Mouse (Mus musculus) lung, embryonic 16.5 days (tissue): ENCODE measurements at regions not wholly inside any gene's neighbourhood (a gene's known extent, or its start where the extent isn't known, plus 50 kb on each side); places are given as distances from the start of the nearest gene placed in this dataset.

Experiments
- ATAC-seq: fragments of 200-750 bp; cut with Nextera tagmentation; 2 replicates; pipeline ENCODE4 v1.8.0; 2017; ENCODE audit warnings: low read depth, mild to moderate bottlenecking, moderate library complexity
- H3K27ac ChIP-seq: fragments of 300-500 bp; sonication (generic); 2 replicates; pipeline ENCODE4 v1.5.1; 2014; ENCODE audit warnings: mild to moderate bottlenecking, control low read depth, low read length
- H3K27me3 ChIP-seq: fragments of 300-500 bp; sonication (generic); 2 replicates; pipeline ENCODE4 v1.6.1; 2014; ENCODE audit warnings: low read depth, low read length, mixed read lengths; ENCODE audit not compliant: control insufficient read depth, insufficient read depth
- H3K36me3 ChIP-seq: fragments of 300-500 bp; sonication (generic); 2 replicates; pipeline ENCODE4 v1.6.1; 2014; ENCODE audit warnings: low read length; ENCODE audit not compliant: control insufficient read depth, insufficient read depth
- H3K4me1 ChIP-seq: fragments of 300-500 bp; sonication (generic); replicated peaks from 2 replicates; pipeline ENCODE4 v1.6.1; 2014; ENCODE audit warnings: low read length, mixed read lengths; ENCODE audit not compliant: control insufficient read depth, insufficient read depth
- H3K4me2 ChIP-seq: fragments of 300-500 bp; sonication (generic); 2 replicates; pipeline ENCODE4 v1.6.1; 2014; ENCODE audit warnings: low read depth, low read length, control low read depth
- H3K4me3 ChIP-seq: fragments of 300-500 bp; sonication (generic); 2 replicates; pipeline ENCODE4 v1.5.1; 2014; ENCODE audit warnings: mild to moderate bottlenecking, low read length, control low read depth
- H3K9ac ChIP-seq: fragments of 300-500 bp; sonication (generic); 2 replicates; pipeline ENCODE4 v1.6.1; 2014; ENCODE audit warnings: low read length, control low read depth
- H3K9me3 ChIP-seq: fragments of 300-500 bp; sonication (generic); 2 replicates; pipeline ENCODE4 v1.6.1; 2016; ENCODE audit warnings: low read length; ENCODE audit not compliant: control insufficient read depth
- whole genome bisulfite sequencing: fragments of 180-500 bp; shearing (Covaris S2); extraction: QIAGEN DNeasy Blood & Tissue Kit; methylation state at CpG from one replicate; pipeline ENCODE4 v1.1.7; 2014; 5-methylcytosine and 5-hydroxymethylcytosine counted together

DNA sequence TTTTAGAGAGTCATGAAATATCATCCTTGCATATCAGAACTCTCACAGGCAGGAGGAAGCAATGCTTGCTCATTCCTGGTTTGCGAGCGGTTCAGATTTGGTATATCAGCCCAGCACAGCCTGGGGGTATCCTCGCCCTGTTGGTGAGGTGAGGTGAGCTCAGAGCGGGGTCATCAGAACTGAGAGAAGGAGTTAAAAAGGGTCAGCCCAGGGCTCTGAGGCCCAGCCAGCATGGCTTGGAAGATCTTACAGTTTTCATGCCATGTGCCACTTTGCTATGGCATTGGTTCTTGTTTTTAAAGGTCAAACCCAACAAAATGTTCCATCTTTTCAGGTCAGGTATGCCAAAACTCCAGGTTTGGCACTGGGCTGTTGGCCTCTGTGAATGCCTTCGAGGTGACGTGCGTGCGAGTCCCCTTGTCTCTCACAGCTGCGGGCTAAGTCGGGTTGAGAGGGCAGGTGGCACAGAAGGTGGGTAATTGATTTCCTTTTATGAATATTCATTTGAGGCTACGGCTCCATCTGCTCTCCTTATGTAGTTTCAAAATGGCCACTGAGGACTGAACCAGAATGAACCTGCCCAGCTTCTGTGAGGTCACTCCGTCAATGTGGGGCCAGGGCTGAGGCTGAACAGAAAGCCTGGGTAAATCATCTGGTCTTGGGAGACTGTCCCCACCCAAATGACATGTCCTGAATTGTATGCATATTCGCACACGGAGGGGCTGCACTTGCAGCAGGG is 86.3 kb downstream of the Hhipl2 start:
- Histone ChIP-seq H3K4me1 (no peaks in the 10 kb centered on the region), H3K27me3 (no peaks in the 10 kb centered on the region), H3K4me2 (no peak overlapping the region), H3K27ac (no peak overlapping the region), H3K4me3 (no peak overlapping the region), H3K36me3 (no peaks in the 10 kb centered on the region), H3K9me3 (no peaks in the 10 kb centered on the region; the same call in 1 of the 2 replicates), H3K9ac (no peak overlapping the region)
- ATAC-seq, result no peak
- 91% methylated on average over 14 of the region's 14 CpGs for WGBS

DNA sequence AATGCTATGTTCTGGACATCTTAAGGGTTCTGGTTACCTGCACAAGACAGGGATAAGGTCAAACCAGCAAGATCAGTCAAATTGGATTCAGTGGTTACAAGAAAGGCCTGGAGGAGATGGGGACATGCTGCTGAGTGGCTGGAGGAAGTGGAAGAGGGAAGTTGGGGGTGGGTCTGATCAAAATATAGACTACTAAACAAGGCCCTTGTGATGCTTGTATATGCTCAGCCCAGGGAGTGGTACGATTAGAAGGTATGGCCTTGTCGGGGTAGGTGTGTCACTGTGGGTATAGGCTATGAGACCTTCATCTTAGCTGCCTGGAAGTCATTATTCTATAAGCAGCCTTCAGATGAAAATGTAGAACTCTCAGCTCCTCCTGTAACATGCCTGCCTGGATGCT is 89.9 kb downstream of the Hhipl2 start:
- no peaks in the 10 kb centered on the region for H3K36me3 ChIP-seq
- H3K4me1 ChIP-seq, result no peaks in the 10 kb centered on the region
- no peak overlapping the region for H3K4me2 ChIP-seq
- H3K9ac ChIP-seq, result no peak overlapping the region
- no peak for ATAC-seq
- H3K27ac ChIP-seq, result no peak overlapping the region
- 84% methylated on average over 2 of the region's 2 CpGs for WGBS
- H3K27me3 ChIP-seq, result no peaks in the 10 kb centered on the region
- H3K9me3 ChIP-seq, result no peaks in the 10 kb centered on the region; the same call in 1 of the 2 replicates
- H3K4me3 ChIP-seq, result no peak overlapping the region

- Histone ChIP-seq H3K4me1 (no peaks in the 10 kb centered on the region), H3K4me2 (no peak overlapping the region), H3K27ac (no peak overlapping the region), H3K36me3 (no peaks in the 10 kb centered on the region), H3K27me3 (no peaks in the 10 kb centered on the region), H3K9ac (no peak overlapping the region), H3K9me3 (no peaks in the 10 kb centered on the region; the same call in 1 of the 2 replicates), H3K4me3 (no peak overlapping the region)
- no peak for ATAC-seq
- 76% methylated on average over 10 of the region's 10 CpGs for WGBS
Measured at GRCm38 (mm10) chr1:183510759-183511158, 92.7 kb downstream of the Hhipl2 start.

DNA sequence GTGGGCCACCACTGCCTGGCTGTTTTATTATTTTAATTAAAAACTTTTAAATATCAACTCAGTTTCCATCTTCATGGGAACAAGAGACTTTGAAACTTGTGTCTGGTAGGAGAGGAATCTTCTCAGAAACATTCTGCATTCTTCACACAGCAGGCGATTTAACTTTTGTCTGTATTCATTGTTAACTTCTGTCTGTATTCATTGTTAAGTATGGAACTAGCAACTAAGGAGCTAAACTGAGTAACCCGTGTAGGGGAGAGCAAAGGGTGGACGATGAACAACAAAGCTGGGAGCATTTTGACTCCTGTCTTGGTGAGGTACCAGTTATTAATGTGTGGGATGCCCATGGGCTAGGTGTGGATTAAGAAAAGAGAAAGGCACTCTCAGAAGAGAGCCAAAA is 95.9 kb downstream of the Hhipl2 start:
- 82% methylated on average over 3 of the region's 3 CpGs for WGBS
- H3K9me3 ChIP-seq, result no peaks in the 10 kb centered on the region
- no peaks in the 10 kb centered on the region for H3K27me3 ChIP-seq
- H3K4me1 ChIP-seq, result no peaks in the 10 kb centered on the region
- ATAC-seq, result no peak
- H3K36me3 ChIP-seq, result no peaks in the 10 kb centered on the region
- no peak overlapping the region for H3K4me3 ChIP-seq
- no peak overlapping the region for H3K27ac ChIP-seq
- no peak overlapping the region for H3K4me2 ChIP-seq
- H3K9ac ChIP-seq, result no peak overlapping the region

DNA sequence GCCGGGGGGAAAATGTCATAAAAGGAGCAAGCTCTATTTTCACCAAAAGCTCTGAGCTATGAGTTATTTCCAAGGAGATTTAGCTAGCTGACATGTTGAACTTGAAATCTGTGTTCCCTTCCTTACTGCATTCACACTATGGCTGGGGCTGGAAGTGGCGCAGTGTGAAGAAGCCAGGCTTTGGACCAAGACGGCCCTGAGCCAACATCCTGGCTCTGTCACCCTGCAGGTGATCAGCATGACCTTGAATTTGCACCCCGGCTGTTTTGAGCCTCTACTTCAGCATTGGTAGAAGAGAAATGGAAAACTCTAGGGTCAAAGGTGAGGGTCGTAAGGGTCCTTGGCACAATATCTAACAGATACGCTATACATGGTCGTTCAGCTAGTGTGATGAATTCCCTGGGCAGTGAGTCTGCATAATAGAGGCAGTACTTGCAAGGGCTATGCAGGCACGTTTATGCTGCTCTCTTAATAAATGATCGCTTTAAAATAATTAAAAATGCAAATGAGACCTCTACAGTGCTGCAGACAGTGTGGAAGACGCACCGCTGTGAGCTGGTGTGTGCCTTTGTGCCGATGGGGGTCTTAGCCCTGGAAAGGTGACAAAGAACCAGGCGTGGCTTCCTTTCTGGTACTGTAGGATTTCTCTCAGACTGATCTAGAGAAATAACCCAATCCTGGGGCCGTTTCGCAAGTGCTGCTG is 96.4 kb downstream of the Hhipl2 start:
- H3K9ac ChIP-seq, result no peak overlapping the region
- no peaks in the 10 kb centered on the region for H3K27me3 ChIP-seq
- H3K36me3 ChIP-seq, result no peaks in the 10 kb centered on the region
- no peak overlapping the region for H3K4me2 ChIP-seq
- no peaks in the 10 kb centered on the region for H3K9me3 ChIP-seq
- 69% methylated on average over 15 of the region's 15 CpGs for WGBS
- no peak overlapping the region for H3K27ac ChIP-seq
- H3K4me1 ChIP-seq, result no peaks in the 10 kb centered on the region
- no peak for ATAC-seq
- H3K4me3 ChIP-seq, result no peak overlapping the region

DNA sequence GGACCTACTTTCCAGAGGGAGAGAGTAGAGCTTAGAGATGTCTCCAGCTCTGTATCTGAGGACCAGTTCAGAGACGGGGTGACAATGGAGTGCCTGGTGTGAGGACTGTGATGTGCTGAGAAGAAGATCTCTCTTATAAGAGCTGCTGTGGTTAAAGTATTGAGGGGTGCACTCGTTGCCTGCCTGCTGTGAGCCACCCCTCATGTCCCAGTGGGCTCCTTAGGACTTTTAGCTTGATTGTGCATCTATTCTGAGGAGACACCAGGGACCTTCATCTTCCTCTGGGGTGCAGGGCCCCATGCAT is 96.9 kb downstream of the Hhipl2 start:
- Histone ChIP-seq H3K27ac (no peak overlapping the region), H3K4me1 (no peaks in the 10 kb centered on the region), H3K4me2 (no peak overlapping the region), H3K4me3 (no peak overlapping the region), H3K36me3 (no peaks in the 10 kb centered on the region), H3K9me3 (no peaks in the 10 kb centered on the region), H3K27me3 (no peaks in the 10 kb centered on the region), H3K9ac (no peak overlapping the region)
- ATAC-seq, result no peak
- WGBS, result 56% methylated on average over 2 of the region's 2 CpGs

GRCm38 (mm10) chr1:183516167-183516566 is 98.2 kb downstream of the Hhipl2 start:
- no peak overlapping the region for H3K4me3 ChIP-seq
- H3K4me1 ChIP-seq, result no peaks in the 10 kb centered on the region
- WGBS, result 54% methylated on average over 4 of the region's 4 CpGs
- H3K36me3 ChIP-seq, result no peaks in the 10 kb centered on the region
- H3K9me3 ChIP-seq, result no peaks in the 10 kb centered on the region
- no peak overlapping the region for H3K4me2 ChIP-seq
- H3K27ac ChIP-seq, result no peak overlapping the region
- no peaks in the 10 kb centered on the region for H3K27me3 ChIP-seq
- no peak for ATAC-seq
- no peak overlapping the region for H3K9ac ChIP-seq

DNA sequence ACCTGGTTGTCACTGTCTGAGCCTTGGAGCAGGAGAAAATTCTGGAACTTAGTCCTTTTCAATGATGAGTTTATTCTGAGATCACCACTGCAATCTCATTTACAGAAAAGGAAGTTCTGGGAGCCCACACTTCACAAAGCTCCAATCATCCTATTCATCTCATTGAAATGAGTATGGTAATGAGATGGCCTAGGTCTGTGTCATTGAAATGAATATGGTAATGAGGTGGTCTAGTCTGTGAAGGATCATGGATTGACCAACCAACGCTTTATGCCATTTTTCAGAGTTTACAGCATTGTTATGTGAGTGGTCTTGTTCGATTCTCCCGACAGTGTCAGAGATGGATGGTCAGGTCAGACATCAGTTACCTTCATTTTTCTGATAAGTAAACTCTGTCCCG is 99.2 kb downstream of the Hhipl2 start:
- no peak overlapping the region for H3K4me2 ChIP-seq
- no peaks in the 10 kb centered on the region for H3K9me3 ChIP-seq
- no peak overlapping the region for H3K27ac ChIP-seq
- no peak overlapping the region for H3K4me3 ChIP-seq
- H3K4me1 ChIP-seq, result no peaks in the 10 kb centered on the region
- H3K36me3 ChIP-seq, result no peaks in the 10 kb centered on the region
- no peak overlapping the region for H3K9ac ChIP-seq
- 79% methylated on average over 4 of the region's 4 CpGs for WGBS
- no peaks in the 10 kb centered on the region for H3K27me3 ChIP-seq
- no peak for ATAC-seq

DNA sequence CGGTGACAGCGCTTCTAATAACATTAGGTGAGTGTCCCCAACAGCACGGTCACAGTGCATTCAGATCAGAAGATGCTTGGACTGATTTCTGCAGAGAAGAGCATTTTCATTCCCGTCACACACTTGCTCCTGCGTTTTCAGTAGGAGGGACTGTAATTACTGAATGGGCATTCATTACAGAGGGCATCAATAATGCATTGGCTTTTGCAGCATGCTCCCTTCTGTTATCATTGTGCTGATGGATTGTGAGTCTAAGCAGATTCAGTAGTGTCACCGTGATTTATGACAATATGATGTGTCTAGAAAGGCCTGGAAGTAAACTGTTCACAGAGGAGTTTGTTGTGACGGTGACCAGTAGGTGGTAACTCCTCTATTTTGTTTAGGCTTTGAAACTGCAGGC is 103.6 kb downstream of the Hhipl2 start:
- Histone ChIP-seq H3K9ac (no peak overlapping the region), H3K27ac (no peak overlapping the region), H3K27me3 (no peaks in the 10 kb centered on the region), H3K4me3 (no peak overlapping the region), H3K36me3 (no peaks in the 10 kb centered on the region), H3K9me3 (no peaks in the 10 kb centered on the region), H3K4me1 (no peaks in the 10 kb centered on the region), H3K4me2 (no peak overlapping the region)
- ATAC-seq, result no peak
- 66% methylated on average over 7 of the region's 7 CpGs for WGBS
